Mouse (Mus musculus): ENCODE data around the gene Peli1.

Gene Peli1

DNA sequence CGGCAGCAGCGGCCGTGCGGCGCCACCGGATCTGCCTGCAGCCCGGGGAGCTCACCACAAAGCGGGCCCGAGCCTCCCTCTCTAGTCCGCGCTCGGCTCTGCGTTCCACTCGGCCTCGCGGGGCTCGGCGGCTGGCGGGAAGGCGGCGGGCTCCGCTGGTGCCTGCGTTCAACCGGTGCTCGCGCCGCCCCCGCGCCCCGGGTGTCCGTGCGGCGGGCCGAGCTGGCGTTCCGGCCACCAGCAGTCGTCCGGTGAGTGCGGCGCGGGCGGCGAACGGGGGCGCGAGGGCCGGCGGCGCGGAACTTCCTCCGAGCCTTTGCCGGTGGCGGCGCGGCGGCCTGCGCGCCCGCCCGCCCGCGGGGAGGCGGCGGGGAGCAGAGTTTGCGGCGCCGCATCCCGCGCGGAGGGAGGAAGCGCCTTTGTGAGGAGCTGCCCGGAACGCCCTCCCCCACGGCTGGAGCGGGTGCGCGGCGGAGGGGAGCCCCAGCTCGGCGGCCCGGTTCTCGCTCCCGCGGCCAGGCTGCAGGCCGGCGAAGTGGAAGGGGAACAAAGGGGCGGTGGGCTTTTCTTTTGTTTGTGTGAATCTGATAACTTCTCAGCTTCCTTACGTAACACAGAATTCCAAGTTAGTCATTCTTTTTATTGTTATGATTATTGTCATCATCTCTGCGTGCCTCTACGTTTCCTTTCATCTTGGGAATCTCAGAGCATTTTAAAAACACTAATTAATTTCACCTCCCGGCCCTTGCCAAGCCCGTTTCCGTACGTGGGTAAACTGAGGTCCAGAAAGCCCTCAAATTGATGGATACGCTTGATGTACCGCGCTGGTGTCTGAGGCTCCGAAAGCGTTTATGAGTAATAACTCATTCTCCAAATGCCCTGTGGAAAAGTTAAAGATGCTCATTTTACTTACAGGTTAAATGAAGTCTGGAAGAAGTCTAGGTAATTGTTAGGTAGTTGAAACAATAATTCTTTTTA is 626 bp downstream of the Peli1 start:
- in situ Hi-C loops (cut with MboI; ENCODE audit: unreplicated experiment in 2 of 2), result loop anchor here (5.0 to 25.0 kb wide), 5 partner anchors 81 to 471 kb away; partner anchors contain the start of genes Mdh1 (in 1 of the 2) and Wdpcp (in 1 of the 2)

- in situ Hi-C loops (cut with MboI; ENCODE audit: unreplicated experiment in 2 of 2), result loop anchor here (5.0 to 25.0 kb wide), 5 partner anchors 80 to 470 kb away; partner anchors contain the start of genes Mdh1 (in 1 of the 2) and Wdpcp (in 1 of the 2)
Measured at GRCm38 (mm10) chr11:21092621-21093020, 1.5 kb downstream of the Peli1 start.

DNA sequence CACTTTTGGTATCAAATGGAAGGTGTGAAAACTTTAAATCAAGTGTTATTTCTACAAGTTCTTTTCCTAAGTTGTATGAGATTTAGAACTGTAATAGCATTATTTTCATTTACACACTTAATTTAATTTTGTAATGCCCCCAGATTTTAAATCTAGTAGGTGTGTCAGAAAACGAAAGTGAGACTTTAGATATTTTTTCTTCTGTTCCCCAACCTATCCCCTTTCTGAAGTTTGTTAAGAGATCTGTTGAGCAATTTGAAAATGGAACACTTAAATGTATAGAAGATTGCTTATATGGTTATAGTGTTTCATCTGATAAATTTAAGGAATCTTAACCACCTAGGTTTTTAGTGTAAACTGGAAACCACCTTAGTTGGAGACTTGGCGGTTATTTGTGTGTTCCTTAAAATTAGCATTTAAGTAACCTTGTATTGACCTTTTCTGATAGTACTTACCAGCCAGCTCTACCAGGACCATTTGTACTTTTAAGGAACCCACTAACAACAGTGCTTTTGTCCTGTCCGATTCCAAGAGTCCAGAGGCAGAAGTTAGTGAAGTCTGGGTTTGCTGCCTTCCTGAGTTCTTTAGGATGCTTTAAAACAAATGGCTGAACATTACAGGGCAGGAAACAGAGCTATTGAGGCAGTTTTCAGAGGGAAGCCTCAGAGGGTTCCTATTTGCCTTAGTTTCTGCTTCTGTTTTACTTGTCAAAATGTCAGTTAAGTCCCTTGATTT is 2.2 kb downstream of the Peli1 start:
- in situ Hi-C loops (cut with MboI; ENCODE audit: unreplicated experiment in 2 of 2), result loop anchor here (5.0 to 25.0 kb wide), 5 partner anchors 79 to 469 kb away; partner anchors contain the start of genes Mdh1 (in 1 of the 2) and Wdpcp (in 1 of the 2)

GRCm38 (mm10) chr11:21096590-21096989 is 5.5 kb downstream of the Peli1 start:
- in situ Hi-C loops (cut with MboI; ENCODE audit: unreplicated experiment in 2 of 2), result loop anchor here (10.0 to 25.0 kb wide), 2 partner anchors 198 to 466 kb away; partner anchors contain the start of genes Mdh1 (in 1 of the 2) and Wdpcp (in 1 of the 2)

- in situ Hi-C loops (cut with MboI; ENCODE audit: unreplicated experiment in 2 of 2), result loop anchor here (10.0 to 25.0 kb wide), 2 partner anchors 196 to 464 kb away; partner anchors contain the start of genes Mdh1 (in 1 of the 2) and Wdpcp (in 1 of the 2)
Measured at GRCm38 (mm10) chr11:21098457-21098856, 7.4 kb downstream of the Peli1 start.

GRCm38 (mm10) chr11:21100704-21101103 is 9.6 kb downstream of the Peli1 start:
- in situ Hi-C loops (cut with MboI; ENCODE audit: unreplicated experiment in 2 of 2), result loop anchor here in 1 of 2 experiments (10.0 kb wide), 1 partner anchor 54 kb away; no protein-coding TSS in a partner anchor

GRCm38 (mm10) chr11:21101286-21101685 is 10.2 kb downstream of the Peli1 start:
- in situ Hi-C loops (cut with MboI; ENCODE audit: unreplicated experiment in 2 of 2), result loop anchor here in 1 of 2 experiments (10.0 kb wide), 1 partner anchor 54 kb away; no protein-coding TSS in a partner anchor

GRCm38 (mm10) chr11:21102273-21103005 is 11.3 kb downstream of the Peli1 start:
- in situ Hi-C loops (cut with MboI; ENCODE audit: unreplicated experiment in 2 of 2), result loop anchor here in 1 of 2 experiments (10.0 kb wide), 1 partner anchor 52 kb away; no protein-coding TSS in a partner anchor

DNA sequence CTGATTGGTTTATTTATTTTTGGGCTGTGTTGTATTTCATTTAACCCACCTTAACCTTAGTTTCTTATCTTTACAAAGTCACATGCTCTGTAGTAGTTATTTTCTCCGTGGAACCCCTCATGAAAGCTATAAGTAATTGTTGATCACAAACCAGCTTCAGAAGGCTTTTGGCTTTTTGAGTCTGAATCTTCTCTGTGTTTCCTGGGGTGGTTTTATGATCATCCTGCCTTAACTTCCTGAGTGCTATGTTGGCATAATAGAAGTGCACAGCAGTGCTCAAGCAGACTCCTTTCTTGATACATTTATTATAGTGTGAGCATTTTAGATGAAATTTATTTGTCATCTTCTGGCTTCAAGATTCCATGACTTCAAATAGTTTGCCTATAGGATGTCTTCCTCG is 12.1 kb downstream of the Peli1 start:
- in situ Hi-C loops (cut with MboI; ENCODE audit: unreplicated experiment in 2 of 2), result loop anchor here in 1 of 2 experiments (10.0 kb wide), 1 partner anchor 52 kb away; no protein-coding TSS in a partner anchor

- in situ Hi-C loops (cut with MboI; ENCODE audit: unreplicated experiment in 2 of 2), result loop anchor here in 1 of 2 experiments (10.0 kb wide), 1 partner anchor 49 kb away; no protein-coding TSS in a partner anchor
Measured at GRCm38 (mm10) chr11:21105393-21105792, 14.3 kb downstream of the Peli1 start.

DNA sequence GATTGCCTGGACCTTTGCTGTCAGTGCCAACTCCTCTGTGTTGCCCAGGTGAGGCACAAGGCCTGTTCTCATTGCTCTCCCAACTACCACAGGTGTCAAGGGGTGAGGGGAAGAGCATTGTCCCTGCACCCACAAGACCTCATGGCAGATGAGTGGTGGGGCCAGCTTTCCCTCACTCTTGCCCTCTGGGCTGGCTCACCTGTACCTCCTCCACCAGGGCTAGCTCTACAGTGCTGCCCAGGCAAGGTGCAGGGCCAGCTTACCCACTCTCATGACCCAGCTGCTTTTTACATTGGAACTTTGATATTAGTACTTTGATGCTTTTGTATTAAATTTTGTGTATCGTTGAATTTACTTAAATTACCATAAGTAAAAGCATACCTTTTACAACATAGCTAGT is 16.0 kb downstream of the Peli1 start:
- in situ Hi-C loops (cut with MboI; ENCODE audit: unreplicated experiment in 2 of 2), result loop anchor here in 1 of 2 experiments (10.0 kb wide), 1 partner anchor 48 kb away; no protein-coding TSS in a partner anchor

DNA sequence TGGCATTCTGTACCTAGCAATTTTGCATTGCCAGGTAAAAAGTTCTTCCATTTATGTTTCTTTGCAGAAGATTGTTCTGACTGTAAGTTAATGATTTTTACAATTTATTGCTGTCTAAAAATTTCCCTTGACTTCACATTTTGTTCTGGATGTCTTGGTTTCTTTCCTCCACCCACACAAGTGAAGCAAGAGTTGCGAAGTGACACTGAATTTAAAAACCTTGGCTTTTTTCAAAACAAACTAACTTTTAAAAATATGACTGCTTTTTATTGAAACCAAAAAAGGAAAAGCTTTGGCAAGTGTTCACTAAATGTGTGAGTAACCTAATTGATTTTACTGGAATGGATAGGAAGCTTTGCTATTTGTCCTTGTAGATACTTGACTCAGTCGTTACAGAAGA is 18.2 kb downstream of the Peli1 start:
- in situ Hi-C loops (cut with MboI; ENCODE audit: unreplicated experiment in 2 of 2), result loop anchor here in 1 of 2 experiments (10.0 kb wide), 1 partner anchor 46 kb away; no protein-coding TSS in a partner anchor

DNA sequence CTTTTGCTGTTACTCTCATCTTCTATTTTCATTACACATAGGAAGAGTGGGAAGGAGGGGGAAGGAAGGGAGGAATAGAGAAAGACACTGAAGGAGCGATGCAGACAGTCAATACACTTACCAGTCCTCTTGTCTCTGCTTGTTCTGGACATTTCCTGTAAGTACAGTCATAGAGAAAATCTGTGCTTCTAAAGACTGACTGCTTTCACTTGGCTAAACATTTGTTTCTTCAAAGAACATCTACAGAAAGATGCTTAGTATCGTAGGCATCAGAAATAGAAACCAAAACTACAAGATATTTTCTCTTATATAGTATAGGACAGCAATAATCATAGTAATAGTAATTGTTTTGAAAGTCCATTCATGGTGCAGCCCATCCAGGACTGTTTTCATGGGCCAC is 23.4 kb downstream of the Peli1 start:
- in situ Hi-C loops (cut with MboI; ENCODE audit: unreplicated experiment in 2 of 2), result no loop called here

- in situ Hi-C loops (cut with MboI; ENCODE audit: unreplicated experiment in 2 of 2), result no loop called here
Measured at GRCm38 (mm10) chr11:21115804-21116203, 24.7 kb downstream of the Peli1 start.

DNA sequence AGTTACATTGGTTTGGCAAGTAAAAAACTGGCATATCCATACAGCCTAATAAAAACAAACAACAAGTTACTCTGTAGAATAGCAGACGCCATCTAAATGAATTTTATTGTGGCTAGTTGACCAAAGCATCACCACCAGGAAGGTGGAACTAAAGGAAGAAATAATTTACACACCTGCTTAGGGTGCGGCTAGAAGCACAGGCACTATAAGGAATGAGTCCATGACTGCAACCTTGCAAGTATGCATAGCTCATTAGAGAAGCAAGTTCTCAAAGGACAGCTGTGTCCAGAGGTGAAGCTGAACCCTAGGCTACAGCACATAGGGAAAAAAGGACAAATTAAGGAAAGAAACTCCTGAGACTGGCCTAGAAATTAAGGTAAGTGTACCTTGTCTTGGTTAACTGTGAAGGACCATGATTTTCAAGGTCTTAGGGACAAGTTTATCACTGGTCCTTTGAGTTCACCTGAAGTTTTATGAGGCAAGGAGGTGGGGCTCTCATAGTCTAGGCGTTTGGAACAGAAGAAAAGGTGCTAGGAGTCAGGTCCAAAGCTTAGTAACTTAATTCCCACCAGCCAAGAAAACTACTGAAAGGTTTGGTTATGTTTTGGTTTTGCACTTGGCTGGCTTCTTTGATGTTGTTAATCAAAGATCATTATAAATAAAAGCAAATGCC is 25.7 kb downstream of the Peli1 start:
- in situ Hi-C loops (cut with MboI; ENCODE audit: unreplicated experiment in 2 of 2), result no loop called here

DNA sequence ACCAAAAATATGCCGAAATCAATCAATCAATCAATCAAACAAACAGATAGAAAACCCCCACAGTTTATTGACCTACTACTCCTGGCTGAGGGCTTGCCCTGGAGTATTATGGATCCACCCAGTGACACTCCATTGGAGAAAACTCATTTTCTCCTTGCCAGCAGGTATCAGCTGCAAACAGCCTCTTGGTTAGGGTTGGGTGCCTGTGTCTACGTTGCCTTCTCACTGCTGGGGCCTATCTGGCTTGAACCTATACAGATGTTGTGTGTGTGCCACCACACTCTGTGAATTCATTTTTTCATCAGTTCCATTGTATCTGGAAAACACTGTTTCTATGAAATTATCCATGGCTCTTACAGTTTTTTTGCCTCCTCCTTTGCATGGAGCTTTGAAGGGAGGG is 30.6 kb downstream of the Peli1 start:
- in situ Hi-C loops (cut with MboI; ENCODE audit: unreplicated experiment in 2 of 2), result no loop called here

DNA sequence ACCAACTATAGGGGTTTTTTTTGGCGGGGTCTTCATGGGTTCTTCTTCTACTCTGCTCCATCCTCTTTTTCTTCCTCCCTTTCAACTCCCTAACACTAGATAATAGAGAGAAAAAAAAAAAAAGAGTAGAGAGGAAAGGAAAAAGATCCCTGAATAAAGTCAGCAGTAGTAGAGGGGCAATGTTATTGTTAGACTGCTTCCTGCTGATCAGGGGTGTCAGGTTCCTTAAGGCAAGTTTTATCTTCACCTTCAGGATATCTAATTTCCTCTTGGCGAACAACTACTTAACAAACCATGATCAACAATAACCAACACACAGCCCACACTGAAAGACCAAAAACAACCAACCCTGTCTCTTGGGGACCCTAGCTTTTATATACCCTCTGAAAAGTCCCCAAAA is 31.3 kb downstream of the Peli1 start:
- in situ Hi-C loops (cut with MboI; ENCODE audit: unreplicated experiment in 2 of 2), result no loop called here

- in situ Hi-C loops (cut with MboI; ENCODE audit: unreplicated experiment in 2 of 2), result no loop called here
Measured at GRCm38 (mm10) chr11:21131692-21132091, 40.6 kb downstream of the Peli1 start.

DNA sequence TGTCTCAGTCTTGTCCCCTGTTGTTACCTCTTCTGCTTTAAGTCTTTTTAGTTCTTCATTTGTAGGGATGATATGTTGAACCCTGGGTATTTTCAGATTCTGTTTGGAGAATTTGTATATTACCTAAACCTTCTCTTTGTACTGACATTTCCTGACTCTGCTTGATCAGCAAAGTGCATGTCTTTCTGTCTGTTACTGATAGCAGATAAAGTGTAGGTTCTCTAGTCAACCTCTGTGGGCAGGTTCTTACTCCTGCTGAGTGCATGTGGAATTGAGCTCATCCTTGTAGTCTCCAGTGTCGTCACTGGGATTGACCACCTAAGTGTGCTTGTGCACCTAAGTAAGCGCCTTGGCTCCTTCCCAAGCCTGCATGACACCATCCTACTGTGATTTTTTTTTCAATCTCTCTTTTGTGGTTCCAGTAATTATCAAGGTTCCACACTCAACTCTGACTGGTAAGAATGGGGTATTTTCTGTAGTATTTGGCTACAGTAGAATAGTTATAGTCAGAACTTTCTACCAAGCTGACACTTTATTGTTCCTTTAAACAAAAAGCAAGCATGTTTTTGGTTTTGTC is 43.9 kb downstream of the Peli1 start:
- in situ Hi-C loops (cut with MboI; ENCODE audit: unreplicated experiment in 2 of 2), result no loop called here
